ENCODE assay signal across 7 mouse cellular contexts in genomic region chr11:62539089-62539890, GRCm38 (mm10). TPM values are rescaled to one million over a fixed set of nuclear protein-coding genes. Genes with fewer than 3 reads are reported as not detected.
DNase-seq lines count a peak whose midpoint lies in the region; ATAC-seq and TF ChIP-seq lines count a peak whose summit lies in the region.

Cenpv (minus strand) TSS chr11:62539261.

- H3K36me3 ChIP-seq in embryonic facial prominence, embryonic 13.5 days: 0 out of 2 replicates have a peak, but pooled peaks cover 3% of the 10 kb centered on the region
- H3K36me3 ChIP-seq in heart, adult 2 months (ENCODE audit: control insufficient read depth, insufficient read depth, low read length): no peaks in the 10 kb centered on the region
- no peaks in the 10 kb centered on the region for H3K36me3 ChIP-seq in kidney, adult 2 months (ENCODE audit: control insufficient read depth, insufficient read depth, low read length)
- H3K36me3 ChIP-seq in limb, embryonic 11.5 days (ENCODE audit: control insufficient read depth, insufficient read depth, low read length): no peaks in the 10 kb centered on the region; the same call in 1 of the 2 replicates
- 0 out of 2 replicates have a peak, but pooled peaks cover 7% of the 10 kb centered on the region for H3K36me3 ChIP-seq in midbrain, embryonic 12.5 days

- no peak for TF ChIP-seq CTCF in heart, adult 2 months (IDR thresholded peaks at IDR 0.05)
- no peak for TF ChIP-seq CTCF in kidney, adult 2 months (conservative IDR thresholded peaks at IDR 0.05; ENCODE audit: insufficient read depth, insufficient read length, low read depth, low read length)

- peak within 1 kb of the TSS; percentile 80 for H3K4me3 ChIP-seq in embryonic facial prominence, embryonic 13.5 days
- H3K4me3 ChIP-seq in heart, adult 2 months: peak within 1 kb of the TSS; percentile 80
- peak within 1 kb of the TSS; percentile 77 for H3K4me3 ChIP-seq in kidney, adult 2 months (ENCODE audit: insufficient read depth, low read depth, low read length)
- peak within 1 kb of the TSS; percentile 75 for H3K4me3 ChIP-seq in limb, embryonic 11.5 days (ENCODE audit: low read depth, low read length)
- peak within 1 kb of the TSS; percentile 87 for H3K4me3 ChIP-seq in midbrain, embryonic 12.5 days

- peak within 1 kb of the TSS; percentile 93 for H3K4me2 ChIP-seq in embryonic facial prominence, embryonic 13.5 days
- H3K4me2 ChIP-seq in limb, embryonic 11.5 days (ENCODE audit: low read depth, severe bottlenecking): peak within 1 kb of the TSS; percentile 92
- H3K4me2 ChIP-seq in midbrain, embryonic 12.5 days (replicated peaks): peak within 1 kb of the TSS; percentile 81

- H3K79me2 ChIP-seq in heart, adult 2 months (replicated peaks; ENCODE audit: control insufficient read depth, insufficient read depth, low read length): no peaks in the 10 kb centered on the region; the same call in 1 of the 2 replicates

- peak within 1 kb of the TSS; percentile 91 for H3K9ac ChIP-seq in embryonic facial prominence, embryonic 13.5 days
- peak within 1 kb of the TSS; percentile 99 for H3K9ac ChIP-seq in heart, adult 2 months (ENCODE audit: low read depth, low read length)
- H3K9ac ChIP-seq in limb, embryonic 11.5 days (ENCODE audit: low read length): peak within 1 kb of the TSS; percentile 89
- H3K9ac ChIP-seq in midbrain, embryonic 12.5 days (replicated peaks): peak within 1 kb of the TSS; percentile 92

- TF ChIP-seq POLR2A in heart, adult 2 months (IDR thresholded peaks at IDR 0.05; ENCODE audit: insufficient read depth, low read depth, low read length): no peak
- TF ChIP-seq POLR2A in kidney, adult 2 months (IDR thresholded peaks at IDR 0.05; ENCODE audit: low read depth, low read length): no peak

- H3K27me3 ChIP-seq in embryonic facial prominence, embryonic 13.5 days: peaks cover 18% of the 10 kb centered on the region
- H3K27me3 ChIP-seq in heart, adult 2 months (ENCODE audit: control insufficient read depth, insufficient read depth, low read length): no peaks in the 10 kb centered on the region
- no peaks in the 10 kb centered on the region for H3K27me3 ChIP-seq in kidney, adult 2 months (replicated peaks; ENCODE audit: control insufficient read depth, insufficient read depth, low read length)
- H3K27me3 ChIP-seq in limb, embryonic 11.5 days (ENCODE audit: control insufficient read depth, insufficient read depth, low read length): 0 out of 2 replicates have a peak, but pooled peaks cover 3% of the 10 kb centered on the region
- peaks cover 5% of the 10 kb centered on the region; the same call in 1 of the 2 replicates for H3K27me3 ChIP-seq in midbrain, embryonic 12.5 days

- intact Hi-C loops in heart, adult 2 months (cut with DNase I): loop anchor here (5.0 kb wide), 1 partner anchor 38 kb away; no protein-coding TSS in a partner anchor

- no peak; the same call in 1 of the 2 replicates for ATAC-seq in embryonic facial prominence, embryonic 13.5 days (ENCODE audit: insufficient number of reproducible peaks, insufficient read depth, low FRiP score, low TSS enrichment, low read depth)
- peak; percentile 56 for ATAC-seq in limb, embryonic 11.5 days (ENCODE audit: insufficient number of reproducible peaks, low FRiP score, low TSS enrichment, low read depth)
- ATAC-seq in midbrain, embryonic 12.5 days (ENCODE audit: low FRiP score, low read depth): peak; percentile 80

- WGBS in embryonic facial prominence, embryonic 13.5 days: 4% methylated on average over 57 of the region's 57 CpGs
- WGBS in heart, adult 2 months: 8% methylated on average over 57 of the region's 57 CpGs
- WGBS in kidney, adult 2 months: 6% methylated on average over 57 of the region's 57 CpGs
- 6% methylated on average over 57 of the region's 57 CpGs for WGBS in limb, embryonic 11.5 days
- WGBS in midbrain, embryonic 12.5 days: 10% methylated on average over 29 of the region's 57 CpGs

- peaks cover 4% of the 10 kb centered on the region for H3K4me1 ChIP-seq in embryonic facial prominence, embryonic 13.5 days
- peaks cover 3% of the 10 kb centered on the region for H3K4me1 ChIP-seq in heart, adult 2 months (ENCODE audit: control insufficient read depth, insufficient read depth, low read length)
- H3K4me1 ChIP-seq in kidney, adult 2 months (ENCODE audit: control insufficient read depth, insufficient read depth, low read length): peaks cover 5% of the 10 kb centered on the region; the same call in 1 of the 2 replicates
- no peaks in the 10 kb centered on the region for H3K4me1 ChIP-seq in limb, embryonic 11.5 days (ENCODE audit: control insufficient read depth, insufficient read depth, low read length)
- H3K4me1 ChIP-seq in midbrain, embryonic 12.5 days: peaks cover 8% of the 10 kb centered on the region

- DNase-seq in adrenal gland, postnatal 25 days: peak; percentile 81
- peak; percentile 86 to 87 for DNase-seq in heart, adult 2 months
- peak; percentile 80 for DNase-seq in kidney, adult 2 months
- peak; percentile 84 for DNase-seq in limb, embryonic 11.5 days (ENCODE audit: low spot score)
- DNase-seq in spleen, adult 12 weeks (ENCODE audit: low spot score): peak; percentile 64

- no peak for TF ChIP-seq EP300 in heart, adult 2 months (IDR thresholded peaks at IDR 0.05; ENCODE audit: insufficient read depth, low read depth, low read length)

- peak within 1 kb of the TSS; percentile 33; the same call in 1 of the 2 replicates for H3K27ac ChIP-seq in embryonic facial prominence, embryonic 13.5 days
- peak within 1 kb of the TSS; percentile 69 for H3K27ac ChIP-seq in heart, adult 2 months
- peak within 1 kb of the TSS; percentile 48 for H3K27ac ChIP-seq in kidney, adult 2 months (ENCODE audit: insufficient read depth, low read depth, low read length)
- 0 out of 2 replicates have a peak within 1 kb of the TSS, but pooled peaks have one; percentile 21 for H3K27ac ChIP-seq in limb, embryonic 11.5 days (replicated peaks; ENCODE audit: low read depth, low read length)
- peak within 1 kb of the TSS; percentile 77 for H3K27ac ChIP-seq in midbrain, embryonic 12.5 days (replicated peaks)

- H3K9me3 ChIP-seq in embryonic facial prominence, embryonic 13.5 days: no peaks in the 10 kb centered on the region
- no peaks in the 10 kb centered on the region for H3K9me3 ChIP-seq in limb, embryonic 11.5 days (ENCODE audit: control insufficient read depth, low read length)
- H3K9me3 ChIP-seq in midbrain, embryonic 12.5 days: no peaks in the 10 kb centered on the region

RNA-seq across cellular contexts. Expression of gene Cenpv, which starts in this region (rescaled TPM):
- 40.0 and 44.4 TPM in 2 replicates for total RNA-seq in adrenal gland, postnatal 25 days (2021)
- polyA plus RNA-seq in embryonic facial prominence, embryonic 13.5 days (2015; fragmentation: Nextera tagmentation; extraction: Ambion mirVana): 35.9 and 41.1 TPM in 2 replicates
- total RNA-seq in heart, adult 2 months (2021): 10 to 100 TPM; 25.0 to 25.8 TPM
- 30.8 and 54.7 TPM in 2 replicates for polyA plus RNA-seq in heart, adult 2 months (2012; rRNA removed)
- polyA plus RNA-seq in kidney, adult 2 months (2012; rRNA removed): 34.4 and 41.7 TPM in 2 replicates
- 47.8 and 53.8 TPM in 2 replicates for polyA plus RNA-seq in limb, embryonic 11.5 days (2014; fragmentation: Nextera tagmentation; extraction: Ambion mirVana)
- 73.6 and 86.9 TPM in 2 replicates for polyA plus RNA-seq in midbrain, embryonic 12.5 days (2016; fragmentation: Nextera tagmentation; extraction: Ambion mirVana)

Comparison
In these comparisons a context has a peak if more than half of its experiments do, and no peak if none do; other contexts are left out.
1. H3K27ac ChIP-seq: peak in every context shown above with its lines; median percentile 77 in midbrain, embryonic 12.5 days; 69 in heart, adult 2 months; 48 in kidney, adult 2 months; 33 in embryonic facial prominence, embryonic 13.5 days; 21 in limb, embryonic 11.5 days.